Mouse (Mus musculus) MEL (cell line): ENCODE data around the gene Rfx7. TPM values are rescaled to one million over a fixed set of nuclear protein-coding genes. Genes with fewer than 3 reads are reported as not detected.

Experiments used
- DNase-seq: peaks from one replicate; pipeline ENCODE4 v3.0.0; 2011; ENCODE audit warnings: low read depth, low spot score
- H3K27ac ChIP-seq: 2 replicates; pipeline ENCODE4 v1.5.1; 2012; ENCODE audit warnings: low read depth, mild to moderate bottlenecking, control low read depth, low read length, moderate library complexity; ENCODE audit not compliant: control insufficient read depth
- H3K27me3 ChIP-seq, 2 experiments: fragments of 150-350 bp in 1 of 2; sonication (generic) in 1 of 2; 2 replicates each; pipeline ENCODE4 v1.6.1; 2012; ENCODE audit warnings: low read length in 2 of 2, mild to moderate bottlenecking in 2 of 2, improper control_type of control experiment in 1 of 2, moderate library complexity in 1 of 2; ENCODE audit not compliant: insufficient read depth in 2 of 2, control insufficient read depth in 1 of 2
- H3K36me3 ChIP-seq, 2 experiments: 2 replicates each; pipeline ENCODE4 v1.6.1; 2012 to 2014; ENCODE audit warnings: low read length in 2 of 2, improper control_type of control experiment in 1 of 2, inconsistent platforms in 1 of 2, mild to moderate bottlenecking in 1 of 2; ENCODE audit not compliant: insufficient read depth in 2 of 2, control insufficient read depth in 1 of 2
- H3K4me1 ChIP-seq, 2 experiments: fragments of 150-350 bp in 1 of 2; sonication (generic) in 1 of 2; 2 replicates each; pipeline ENCODE4 v1.6.1; 2012; ENCODE audit warnings: low read length in 2 of 2, improper control_type of control experiment in 1 of 2, mild to moderate bottlenecking in 1 of 2; ENCODE audit not compliant: insufficient read depth in 2 of 2, control insufficient read depth in 1 of 2
- H3K4me3 ChIP-seq, 2 experiments: fragments of 150-350 bp in 1 of 2; sonication (generic) in 1 of 2; 2 replicates each; pipeline ENCODE4 v1.5.1; 2012; ENCODE audit warnings: low read depth in 2 of 2, low read length in 2 of 2, mild to moderate bottlenecking in 2 of 2, moderate library complexity in 2 of 2, control low read depth in 1 of 2, improper control_type of control experiment in 1 of 2; ENCODE audit not compliant: control insufficient read depth in 1 of 2, insufficient read depth in 1 of 2
- H3K79me2 ChIP-seq: 2 replicates; pipeline ENCODE4 v1.6.1; 2012; ENCODE audit warnings: mild to moderate bottlenecking, low read length, moderate library complexity; ENCODE audit not compliant: control insufficient read depth, poor library complexity, insufficient read depth
- H3K9ac ChIP-seq: 2 replicates; pipeline ENCODE4 v1.6.1; 2012; ENCODE audit warnings: low read depth, mild to moderate bottlenecking, control low read depth, low read length, moderate library complexity; ENCODE audit not compliant: control insufficient read depth, poor library complexity, severe bottlenecking
- H3K9me3 ChIP-seq: fragments of 150-350 bp; sonication (generic); replicated peaks from 2 replicates; pipeline ENCODE4 v1.6.1; 2012; ENCODE audit warnings: mild to moderate bottlenecking, low read length, improper control_type of control experiment, moderate library complexity; ENCODE audit not compliant: insufficient read depth
- BHLHE40 ChIP-seq: IDR thresholded peaks from 2 replicates; pipeline ENCODE4 v1.6.1; 2012; ENCODE audit warnings: low read depth, mild to moderate bottlenecking, inconsistent platforms, low read length, improper control_type of control experiment, borderline replicate concordance
- CHD1 ChIP-seq: IDR thresholded peaks from 2 replicates; pipeline ENCODE4 v1.6.1; 2012; ENCODE audit warnings: low read depth, mild to moderate bottlenecking, inconsistent platforms, low read length, improper control_type of control experiment
- ELF1 ChIP-seq: IDR thresholded peaks from 2 replicates; pipeline ENCODE4 v1.6.1; 2014; ENCODE audit warnings: low read depth, mild to moderate bottlenecking, inconsistent platforms, low read length, improper control_type of control experiment, moderate library complexity
- EP300 ChIP-seq, 2 experiments: IDR thresholded peaks; 2 replicates each; pipeline ENCODE4 v1.6.1; 2011; ENCODE audit warnings: improper control_type of control experiment in 2 of 2, low read length in 2 of 2, low read depth in 1 of 2, mild to moderate bottlenecking in 1 of 2
- ETS1 ChIP-seq: IDR thresholded peaks from 2 replicates; pipeline ENCODE4 v1.6.1; 2012; ENCODE audit warnings: low read depth, mild to moderate bottlenecking, inconsistent platforms, low read length, improper control_type of control experiment, moderate library complexity
- GATA1 ChIP-seq: IDR thresholded peaks from 2 replicates; pipeline ENCODE4 v1.6.1; 2011; ENCODE audit warnings: low read depth, low read length, improper control_type of control experiment
- HCFC1 ChIP-seq: IDR thresholded peaks from 2 replicates; pipeline ENCODE4 v1.6.1; 2012; ENCODE audit warnings: low read depth, mild to moderate bottlenecking, inconsistent platforms, low read length, improper control_type of control experiment, moderate library complexity
- JUND ChIP-seq: IDR thresholded peaks from 2 replicates; pipeline ENCODE4 v1.6.1; 2011; ENCODE audit warnings: low read depth, mild to moderate bottlenecking, improper control_type of control experiment, low read length
- KAT2A ChIP-seq: conservative IDR thresholded peaks from 2 replicates; pipeline ENCODE4 v1.6.1; 2012; ENCODE audit warnings: low read depth, low read length, improper control_type of control experiment, inconsistent platforms
- MAFK ChIP-seq: IDR thresholded peaks from 2 replicates; pipeline ENCODE4 v1.6.1; 2011; ENCODE audit warnings: low read depth, mild to moderate bottlenecking, low read length, improper control_type of control experiment, borderline replicate concordance
- MAZ ChIP-seq: IDR thresholded peaks from 2 replicates; pipeline ENCODE4 v1.6.1; 2012; ENCODE audit warnings: low read depth, mild to moderate bottlenecking, inconsistent platforms, low read length, improper control_type of control experiment
- MEF2A ChIP-seq: IDR thresholded peaks from 2 replicates; pipeline ENCODE4 v1.6.1; 2014; ENCODE audit warnings: low read depth, mild to moderate bottlenecking, inconsistent platforms, low read length, improper control_type of control experiment; ENCODE audit not compliant: poor library complexity, insufficient replicate concordance, severe bottlenecking; ENCODE audit errors: extremely low read depth
- MYC ChIP-seq: IDR thresholded peaks from 2 replicates; pipeline ENCODE4 v1.6.1; 2011; ENCODE audit warnings: low read depth, mild to moderate bottlenecking, low read length, improper control_type of control experiment, moderate library complexity
- POLR2AphosphoS5 ChIP-seq: IDR thresholded peaks from 2 replicates; pipeline ENCODE4 v1.6.1; 2012; ENCODE audit warnings: low read depth, borderline replicate concordance, mild to moderate bottlenecking, inconsistent platforms, low read length, moderate library complexity, mixed read lengths
- RCOR1 ChIP-seq: IDR thresholded peaks from 2 replicates; pipeline ENCODE4 v1.6.1; 2012; ENCODE audit warnings: low read depth, mild to moderate bottlenecking, inconsistent platforms, low read length, improper control_type of control experiment
- TAL1 ChIP-seq: IDR thresholded peaks from 2 replicates; pipeline ENCODE4 v1.6.1; 2012; ENCODE audit warnings: mild to moderate bottlenecking, inconsistent platforms, low read length, moderate library complexity, mixed read lengths
- TCF12 ChIP-seq: IDR thresholded peaks from 2 replicates; pipeline ENCODE4 v1.6.1; 2014; ENCODE audit warnings: low read depth, mild to moderate bottlenecking, inconsistent platforms, low read length, improper control_type of control experiment, moderate library complexity
- UBTF ChIP-seq: IDR thresholded peaks from 2 replicates; pipeline ENCODE4 v1.6.1; 2012; ENCODE audit warnings: low read depth, mild to moderate bottlenecking, inconsistent platforms, low read length, improper control_type of control experiment, moderate library complexity, borderline replicate concordance; ENCODE audit not compliant: insufficient read depth
- USF1 ChIP-seq: IDR thresholded peaks from 2 replicates; pipeline ENCODE4 v1.6.1; 2014; ENCODE audit warnings: low read depth, mild to moderate bottlenecking, inconsistent platforms, low read length, improper control_type of control experiment, moderate library complexity
- ZC3H11A ChIP-seq: IDR thresholded peaks from 2 replicates; pipeline ENCODE4 v1.6.1; 2012; ENCODE audit warnings: low read depth, mild to moderate bottlenecking, inconsistent platforms, low read length, improper control_type of control experiment
- ZKSCAN1 ChIP-seq: IDR thresholded peaks from 2 replicates; pipeline ENCODE4 v1.6.1; 2012; ENCODE audit warnings: low read depth, mild to moderate bottlenecking, inconsistent platforms, low read length, improper control_type of control experiment, moderate library complexity
- ZNF384 ChIP-seq: IDR thresholded peaks from 2 replicates; pipeline ENCODE4 v1.6.1; 2012; ENCODE audit warnings: low read depth, mild to moderate bottlenecking, inconsistent platforms, low read length, improper control_type of control experiment
- polyA plus RNA-seq, 2 experiments: library from polyadenylated mRNA; stranded (reverse) in 1 of 2; unstranded in 1 of 2; fragments of >175 nt in 1 of 2; fragments of >200 nt in 1 of 2; gene quantifications; 2 replicates each; pipeline versions ENCODE4 v1.2.1 to v1.2.4; 2012; ENCODE audit warnings: low replicate concordance in 2 of 2, low read depth in 1 of 2; ENCODE audit not compliant: insufficient read length in 2 of 2, insufficient read depth in 1 of 2, missing spikeins in 1 of 2
- total RNA-seq: library from RNA; depleted of rRNA; stranded (reverse); fragments of 300-350 nt; gene quantifications from 2 replicates; pipeline ENCODE4 v1.2.3, GENCODE M21; 2012

Gene Rfx7
- total and polyA plus RNA-seq, 3 experiments = 6.2 to 30.5 (median 19.9) TPM

- no peak for TF ChIP-seq USF1
- TF ChIP-seq CHD1 = no peak
- peak; percentile 91 for TF ChIP-seq RCOR1
- no peak for TF ChIP-seq KAT2A
- TF ChIP-seq TAL1 = peak; percentile 39; the same call in 1 of the 2 replicates
- peak; percentile 76 for TF ChIP-seq ZNF384
- no peak for TF ChIP-seq ZC3H11A
- no peak for TF ChIP-seq HCFC1
- 0 out of 2 replicates have a peak, but pooled peaks have one; percentile 32 for TF ChIP-seq BHLHE40
- TF ChIP-seq POLR2AphosphoS5 = no peak
- no peak for TF ChIP-seq JUND
- TF ChIP-seq GATA1 = peak; percentile 71
- TF ChIP-seq MYC = 0 out of 2 replicates have a peak, but pooled peaks have one; percentile 27
- TF ChIP-seq TCF12 = peak; percentile 79
- TF ChIP-seq ZKSCAN1 = no peak
- TF ChIP-seq MAZ = no peak
- no peak for TF ChIP-seq UBTF
- no peak; the same call in 1 of the 2 replicates for TF ChIP-seq MAFK
- peak; percentile 77 to 78 for TF ChIP-seq EP300 (IDR thresholded peaks at IDR 0.05; ENCODE audit: low read depth in 1 of 2, low read length in 2 of 2)
- no peak for TF ChIP-seq ELF1
- TF ChIP-seq ETS1 = peak; percentile 33; the same call in 1 of the 2 replicates
- no peak for TF ChIP-seq MEF2A
- Histone ChIP-seq H3K79me2 (no peaks in the 10 kb centered on the region; the same call in 1 of the 2 replicates), H3K9ac (no peak overlapping the region), H3K4me1 (0 out of 4 replicates have a peak, but pooled peaks cover 4 to 6% of the 10 kb centered on the region in 2 experiments), H3K27ac (no peak overlapping the region), H3K36me3 (peaks cover 0 to 12% of the 10 kb centered on the region in 2 experiments; a peak in 2 of 4 replicates), H3K27me3 (no peaks in the 10 kb centered on the region), H3K9me3 (no peaks in the 10 kb centered on the region), H3K4me3 (no peak overlapping the region)
- peak; percentile 40 for DNase-seq
Observed at GRCm38 (mm10) chr9:72496691-72497090, 35.3 kb upstream of the Rfx7 start.
